Mouse (Mus musculus): Measurements from ENCODE around the gene Dcp1b. TPM values are rescaled to one million over a fixed set of nuclear protein-coding genes. Genes with fewer than 3 reads are reported as not detected.
A peak's percentile ranks its signal among the peaks of the same experiment; 100 is the strongest.

The Dcp1b gene
- polyA plus RNA-seq (2015; fragmentation: Nextera tagmentation; extraction: Ambion mirVana): 10.6 and 11.8 TPM in 2 replicates

DNA sequence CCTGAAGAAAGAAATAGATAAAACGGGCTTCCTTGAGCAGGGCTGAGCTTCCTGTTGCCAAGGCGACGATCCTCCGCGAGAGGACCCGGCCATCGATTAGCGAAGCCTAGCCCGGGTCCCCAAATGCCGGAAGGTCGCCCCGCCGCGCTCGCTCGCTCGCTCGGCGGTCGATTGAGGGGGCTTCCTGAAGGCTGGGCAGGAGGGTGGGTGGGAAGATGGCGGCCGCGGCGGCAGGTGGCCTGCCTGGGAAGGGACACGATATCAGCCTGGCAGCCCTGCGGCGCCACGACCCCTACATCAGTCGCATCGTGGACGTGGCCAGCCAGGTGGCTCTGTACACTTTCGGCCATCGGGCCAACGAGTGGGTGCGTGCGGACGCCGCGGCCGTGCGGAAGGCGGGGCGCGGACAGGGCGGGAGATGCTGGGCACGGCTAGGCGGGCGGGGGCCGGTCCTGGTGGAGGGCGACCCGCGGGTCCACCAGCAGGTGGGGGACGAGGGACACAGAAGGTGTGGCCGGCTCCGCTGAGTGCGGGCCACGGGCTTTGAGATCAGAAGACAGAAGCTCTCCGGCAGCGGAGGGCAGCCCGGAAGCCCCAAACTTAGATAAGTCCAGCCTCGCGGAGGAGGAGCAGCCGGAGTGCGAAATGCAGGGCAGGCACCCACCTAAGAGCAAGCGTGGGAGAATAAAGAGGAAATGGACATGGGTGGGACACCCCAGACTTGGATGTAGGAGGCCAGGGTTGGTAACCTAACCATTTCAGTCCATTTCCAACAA lies at the start of gene Dcp1b:
Dcp1b (plus strand) TSS at position 176 of the 776 bp plus-strand sequence.
- under 1% methylated on average over 65 of the region's 65 CpGs for WGBS
- H3K4me2 ChIP-seq (ENCODE audit: low read length): peak within 1 kb of the TSS; percentile 62
- peak; percentile 97 for ATAC-seq
- H3K4me3 ChIP-seq (ENCODE audit: low read length): peak within 1 kb of the TSS; percentile 77
- H3K27ac ChIP-seq (ENCODE audit: low read depth, low read length): peak within 1 kb of the TSS; percentile 94
- no peaks in the 10 kb centered on the region for H3K9me3 ChIP-seq (ENCODE audit: control insufficient read depth, low read length)
- H3K36me3 ChIP-seq (ENCODE audit: control insufficient read depth, insufficient read depth, low read length): no peaks in the 10 kb centered on the region
- H3K4me1 ChIP-seq (ENCODE audit: control insufficient read depth, insufficient read depth, low read depth, low read length): peaks cover 10% of the 10 kb centered on the region
- no peaks in the 10 kb centered on the region for H3K27me3 ChIP-seq (replicated peaks; ENCODE audit: control insufficient read depth, insufficient read depth, low read length)
- peak within 1 kb of the TSS; percentile 93 for H3K9ac ChIP-seq (ENCODE audit: low read depth, low read length)

DNA sequence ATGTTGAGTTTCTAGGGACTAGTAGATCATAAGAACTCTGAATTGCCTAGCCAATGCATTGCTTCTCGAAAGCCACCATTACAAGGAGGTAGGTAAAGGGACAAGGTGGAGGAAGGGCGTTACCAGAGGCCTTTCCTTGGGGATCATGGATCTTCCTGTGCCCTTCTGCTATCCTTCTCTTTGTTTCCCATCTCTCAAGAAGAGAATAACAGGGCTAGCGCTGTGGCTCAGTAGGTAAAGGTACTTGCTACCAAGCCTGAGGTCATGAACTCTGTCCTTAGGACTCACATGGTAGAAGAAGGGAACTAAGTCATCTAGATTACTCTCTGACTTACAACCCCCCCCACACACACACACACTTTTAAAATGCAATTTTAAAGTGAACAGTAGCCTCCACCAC lies 48.1 kb upstream of the Dcp1b start:
- no peaks in the 10 kb centered on the region for H3K4me1 ChIP-seq (ENCODE audit: control insufficient read depth, insufficient read depth, low read depth, low read length)
- H3K27ac ChIP-seq (ENCODE audit: low read depth, low read length): no peak overlapping the region
- no peaks in the 10 kb centered on the region for H3K36me3 ChIP-seq (ENCODE audit: control insufficient read depth, insufficient read depth, low read length)
- no peaks in the 10 kb centered on the region for H3K27me3 ChIP-seq (replicated peaks; ENCODE audit: control insufficient read depth, insufficient read depth, low read length)
- no peak overlapping the region for H3K4me3 ChIP-seq (ENCODE audit: low read length)
- ATAC-seq: no peak
- no peak overlapping the region for H3K9ac ChIP-seq (ENCODE audit: low read depth, low read length)
- WGBS: 87% methylated on average over 3 of the region's 3 CpGs
- no peak overlapping the region for H3K4me2 ChIP-seq (ENCODE audit: low read length)
- H3K9me3 ChIP-seq (ENCODE audit: control insufficient read depth, low read length): no peaks in the 10 kb centered on the region

DNA sequence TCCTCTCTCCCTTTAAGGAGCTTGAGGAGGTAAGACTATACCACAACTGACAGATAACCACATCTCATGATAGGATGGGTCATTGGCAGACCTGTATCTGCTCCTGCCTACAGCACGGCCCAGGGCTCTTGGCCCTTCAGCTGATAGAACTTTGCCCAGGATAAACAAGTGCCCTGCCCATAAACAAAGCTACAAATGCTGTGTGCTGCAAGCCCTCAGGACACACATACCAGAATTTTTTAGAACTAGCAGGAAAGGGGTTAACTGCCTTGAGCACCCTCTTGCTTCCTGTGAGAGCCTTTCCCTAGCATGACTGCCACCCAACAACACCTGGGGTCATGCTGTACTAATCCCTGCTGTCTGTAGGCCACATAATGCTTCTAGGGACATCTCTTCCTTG lies 47.0 kb upstream of the Dcp1b start:
- 93% methylated on average over 1 of the region's 1 CpGs for whole genome bisulfite sequencing
- H3K9ac ChIP-seq (ENCODE audit: low read depth, low read length): no peak overlapping the region
- H3K27me3 ChIP-seq (replicated peaks; ENCODE audit: control insufficient read depth, insufficient read depth, low read length): no peaks in the 10 kb centered on the region
- H3K27ac ChIP-seq (ENCODE audit: low read depth, low read length): no peak overlapping the region
- H3K4me1 ChIP-seq (ENCODE audit: control insufficient read depth, insufficient read depth, low read depth, low read length): peaks cover 2% of the 10 kb centered on the region; the same call in 1 of the 2 replicates
- no peaks in the 10 kb centered on the region for H3K9me3 ChIP-seq (ENCODE audit: control insufficient read depth, low read length)
- H3K4me3 ChIP-seq (ENCODE audit: low read length): no peak overlapping the region
- ATAC-seq: no peak
- H3K4me2 ChIP-seq (ENCODE audit: low read length): no peak overlapping the region
- no peaks in the 10 kb centered on the region for H3K36me3 ChIP-seq (ENCODE audit: control insufficient read depth, insufficient read depth, low read length)

DNA sequence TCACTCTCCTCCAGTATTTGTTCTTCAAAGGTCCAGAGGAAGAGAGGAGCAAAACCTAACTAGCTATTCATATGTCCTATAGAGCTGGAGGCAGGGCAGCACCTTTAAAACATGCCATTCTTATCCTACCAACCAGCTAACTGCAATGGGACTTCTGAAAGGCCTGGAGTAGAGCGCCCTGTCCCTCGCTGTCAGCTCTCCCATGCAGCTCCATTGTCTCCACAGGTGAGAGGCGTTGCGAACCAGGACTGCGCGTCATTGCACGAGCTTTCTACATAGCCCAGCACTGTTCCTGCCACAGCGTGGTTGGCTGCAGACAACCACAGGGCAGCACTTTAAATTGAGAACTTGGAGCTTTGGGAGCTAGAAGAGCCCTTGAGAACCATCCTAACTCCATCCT lies 46.5 kb upstream of the Dcp1b start:
- H3K4me2 ChIP-seq (ENCODE audit: low read length): no peak overlapping the region
- H3K27ac ChIP-seq (ENCODE audit: low read depth, low read length): no peak overlapping the region
- no peaks in the 10 kb centered on the region for H3K27me3 ChIP-seq (replicated peaks; ENCODE audit: control insufficient read depth, insufficient read depth, low read length)
- no peak overlapping the region for H3K4me3 ChIP-seq (ENCODE audit: low read length)
- ATAC-seq: no peak
- H3K9me3 ChIP-seq (ENCODE audit: control insufficient read depth, low read length): no peaks in the 10 kb centered on the region
- no peaks in the 10 kb centered on the region for H3K36me3 ChIP-seq (ENCODE audit: control insufficient read depth, insufficient read depth, low read length)
- H3K9ac ChIP-seq (ENCODE audit: low read depth, low read length): no peak overlapping the region
- 76% methylated on average over 8 of the region's 8 CpGs for WGBS
- peaks cover 2% of the 10 kb centered on the region; the same call in 1 of the 2 replicates for H3K4me1 ChIP-seq (ENCODE audit: control insufficient read depth, insufficient read depth, low read depth, low read length)

DNA sequence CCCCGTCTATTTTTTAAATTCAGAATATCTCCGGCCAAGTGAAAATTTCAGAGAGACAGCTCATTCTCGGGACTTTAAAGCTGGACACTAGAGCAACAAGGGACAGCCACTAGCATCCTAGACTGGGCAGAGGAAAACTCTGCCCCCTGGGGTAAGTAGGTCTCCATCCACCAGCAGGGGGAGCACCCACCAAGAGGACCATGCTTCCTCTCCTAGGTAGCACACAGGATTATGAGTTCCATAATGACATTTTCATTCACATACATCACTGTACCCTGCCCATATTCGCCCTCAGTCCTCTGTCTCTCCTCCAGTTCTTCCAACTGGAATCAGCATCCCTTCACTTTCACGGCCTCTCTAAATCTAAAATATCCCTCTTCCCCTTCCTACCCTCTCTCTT lies 45.4 kb upstream of the Dcp1b start:
- H3K4me2 ChIP-seq (ENCODE audit: low read length): no peak overlapping the region
- H3K9ac ChIP-seq (ENCODE audit: low read depth, low read length): no peak overlapping the region
- 83% methylated on average over 5 of the region's 5 CpGs for WGBS
- H3K27me3 ChIP-seq (replicated peaks; ENCODE audit: control insufficient read depth, insufficient read depth, low read length): no peaks in the 10 kb centered on the region
- H3K4me3 ChIP-seq (ENCODE audit: low read length): no peak overlapping the region
- H3K4me1 ChIP-seq (ENCODE audit: control insufficient read depth, insufficient read depth, low read depth, low read length): peaks cover 2% of the 10 kb centered on the region; the same call in 1 of the 2 replicates
- no peak overlapping the region for H3K27ac ChIP-seq (ENCODE audit: low read depth, low read length)
- no peaks in the 10 kb centered on the region for H3K9me3 ChIP-seq (ENCODE audit: control insufficient read depth, low read length)
- H3K36me3 ChIP-seq (ENCODE audit: control insufficient read depth, insufficient read depth, low read length): no peaks in the 10 kb centered on the region
- ATAC-seq: no peak

DNA sequence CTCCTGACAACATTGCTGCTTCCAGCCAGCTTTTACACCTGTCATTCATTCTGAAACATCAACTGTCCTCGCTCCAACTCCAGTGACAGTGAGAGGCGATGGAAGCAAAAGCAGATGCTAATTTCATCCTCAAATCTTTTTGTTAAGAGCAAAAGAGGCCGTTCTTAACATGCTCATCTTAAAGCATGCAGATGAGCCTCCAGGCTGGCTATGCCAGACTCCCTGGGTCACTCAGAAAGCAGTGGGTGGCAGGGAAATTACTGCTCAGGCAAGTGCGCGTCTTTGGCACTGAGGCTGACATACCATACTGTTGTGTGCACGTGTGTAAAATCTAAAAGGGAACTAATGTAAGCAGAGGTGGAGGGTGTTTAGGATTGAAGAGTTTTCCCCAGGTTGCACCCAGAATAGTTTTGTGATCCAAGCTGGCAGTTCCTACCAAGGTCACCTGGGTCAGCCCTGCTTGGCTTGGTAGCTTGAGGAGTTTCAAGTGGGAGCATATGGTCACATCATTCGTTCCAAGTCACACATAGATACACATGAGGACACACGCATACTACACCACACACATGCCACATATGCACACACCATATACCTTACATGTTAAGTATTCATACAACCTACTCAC lies 42.8 kb upstream of the Dcp1b start:
- peaks cover 2% of the 10 kb centered on the region; the same call in 1 of the 2 replicates for H3K4me1 ChIP-seq (ENCODE audit: control insufficient read depth, insufficient read depth, low read depth, low read length)
- WGBS: 60% methylated on average over 8 of the region's 8 CpGs

DNA sequence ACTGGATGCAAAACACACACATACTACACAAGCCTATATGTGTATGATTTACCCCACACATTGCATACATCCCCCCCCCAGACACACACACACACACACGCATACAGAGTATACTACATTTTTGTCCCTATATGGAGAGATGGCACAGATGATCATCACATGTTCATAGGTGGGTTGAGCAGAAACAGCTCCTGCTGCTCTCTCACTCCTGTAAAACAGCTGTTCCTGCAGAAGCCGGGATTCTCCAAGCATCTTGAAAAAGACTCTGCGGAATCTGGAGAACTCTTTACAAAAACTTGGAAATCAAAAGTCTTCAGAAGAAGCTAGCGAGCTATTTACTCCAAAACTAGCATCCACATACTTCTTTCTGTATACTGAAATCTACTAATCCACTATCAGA lies 42.2 kb upstream of the Dcp1b start:
- Histone ChIP-seq H3K27ac (ENCODE audit: low read depth, low read length) (no peak overlapping the region), H3K27me3 (replicated peaks; ENCODE audit: control insufficient read depth, insufficient read depth, low read length) (no peaks in the 10 kb centered on the region), H3K4me3 (ENCODE audit: low read length) (no peak overlapping the region), H3K36me3 (ENCODE audit: control insufficient read depth, insufficient read depth, low read length) (no peaks in the 10 kb centered on the region), H3K4me2 (ENCODE audit: low read length) (no peak overlapping the region), H3K4me1 (ENCODE audit: control insufficient read depth, insufficient read depth, low read depth, low read length) (peaks cover 2% of the 10 kb centered on the region; the same call in 1 of the 2 replicates), H3K9me3 (ENCODE audit: control insufficient read depth, low read length) (no peaks in the 10 kb centered on the region), H3K9ac (ENCODE audit: low read depth, low read length) (no peak overlapping the region)
- WGBS: 92% methylated on average over 4 of the region's 4 CpGs
- no peak for ATAC-seq

More for the DNA sequence above, 42.8 kb upstream of the Dcp1b start:
- Histone ChIP-seq H3K9ac (ENCODE audit: low read depth, low read length) (no peak overlapping the region), H3K27me3 (replicated peaks; ENCODE audit: control insufficient read depth, insufficient read depth, low read length) (no peaks in the 10 kb centered on the region), H3K4me2 (ENCODE audit: low read length) (no peak overlapping the region), H3K36me3 (ENCODE audit: control insufficient read depth, insufficient read depth, low read length) (no peaks in the 10 kb centered on the region), H3K9me3 (ENCODE audit: control insufficient read depth, low read length) (no peaks in the 10 kb centered on the region), H3K27ac (ENCODE audit: low read depth, low read length) (no peak overlapping the region), H3K4me3 (ENCODE audit: low read length) (no peak overlapping the region)
- no peak for ATAC-seq

DNA sequence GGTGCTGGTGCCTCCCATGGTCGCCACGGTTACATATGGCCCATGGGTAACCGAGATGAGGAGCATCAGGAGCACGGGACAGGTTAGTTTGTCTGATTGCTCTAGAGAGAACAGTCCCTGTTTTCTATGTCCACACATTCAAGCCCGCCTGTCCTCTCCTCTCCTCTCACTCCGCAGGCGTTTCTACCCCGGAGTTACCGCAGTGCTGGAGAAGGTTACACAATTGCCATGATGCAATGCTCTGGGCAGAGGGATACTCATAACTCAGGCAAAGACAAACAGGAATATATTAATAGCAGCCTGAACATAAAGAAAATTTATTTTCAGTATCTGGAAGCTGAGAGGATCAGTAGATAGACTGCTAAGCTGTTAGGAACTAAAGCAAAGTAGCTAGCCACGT lies 37.3 kb upstream of the Dcp1b start:
- no peak overlapping the region for H3K9ac ChIP-seq (ENCODE audit: low read depth, low read length)
- H3K4me3 ChIP-seq (ENCODE audit: low read length): no peak overlapping the region
- H3K27ac ChIP-seq (ENCODE audit: low read depth, low read length): no peak overlapping the region
- no peak overlapping the region for H3K4me2 ChIP-seq (ENCODE audit: low read length)
- H3K36me3 ChIP-seq (ENCODE audit: control insufficient read depth, insufficient read depth, low read length): no peaks in the 10 kb centered on the region
- ATAC-seq: no peak
- H3K4me1 ChIP-seq (ENCODE audit: control insufficient read depth, insufficient read depth, low read depth, low read length): no peaks in the 10 kb centered on the region
- H3K27me3 ChIP-seq (replicated peaks; ENCODE audit: control insufficient read depth, insufficient read depth, low read length): no peaks in the 10 kb centered on the region
- 87% methylated on average over 10 of the region's 10 CpGs for WGBS
- H3K9me3 ChIP-seq (ENCODE audit: control insufficient read depth, low read length): no peaks in the 10 kb centered on the region

DNA sequence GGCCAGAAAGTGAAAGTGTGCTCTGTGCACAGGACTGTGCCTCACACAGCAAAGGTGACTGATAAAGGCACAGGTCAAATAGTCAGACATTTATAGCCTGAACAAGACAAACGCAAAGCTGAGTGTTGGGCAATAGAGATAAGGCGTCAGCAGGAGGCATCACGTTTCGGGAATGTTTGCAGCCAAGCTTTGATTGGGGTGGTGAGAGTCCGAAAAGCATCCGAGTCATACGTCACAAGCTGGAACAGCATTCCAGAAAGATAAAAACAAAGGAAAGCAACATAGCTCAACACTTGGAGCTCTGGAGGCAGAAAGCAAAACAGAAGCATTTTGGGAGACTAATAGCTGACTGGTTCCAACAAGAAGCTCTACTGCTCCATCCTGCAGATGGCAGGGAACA lies 35.5 kb upstream of the Dcp1b start:
- Histone ChIP-seq H3K9me3 (ENCODE audit: control insufficient read depth, low read length) (no peaks in the 10 kb centered on the region), H3K4me2 (ENCODE audit: low read length) (no peak overlapping the region), H3K4me1 (ENCODE audit: control insufficient read depth, insufficient read depth, low read depth, low read length) (no peaks in the 10 kb centered on the region), H3K9ac (ENCODE audit: low read depth, low read length) (no peak overlapping the region), H3K27me3 (replicated peaks; ENCODE audit: control insufficient read depth, insufficient read depth, low read length) (no peaks in the 10 kb centered on the region), H3K36me3 (ENCODE audit: control insufficient read depth, insufficient read depth, low read length) (no peaks in the 10 kb centered on the region), H3K4me3 (ENCODE audit: low read length) (no peak overlapping the region), H3K27ac (ENCODE audit: low read depth, low read length) (no peak overlapping the region)
- ATAC-seq: no peak
- WGBS: 84% methylated on average over 7 of the region's 7 CpGs

Data from hindbrain, embryonic 16.5 days (tissue).